Mouse (Mus musculus): Measurements from ENCODE around the gene Arhgap1. TPM values are rescaled to one million over a fixed set of nuclear protein-coding genes. Genes with fewer than 3 reads are reported as not detected.

The Arhgap1 gene
- polyA plus RNA-seq, 1 experiment from 2014 or later: 125 TPM

DNA sequence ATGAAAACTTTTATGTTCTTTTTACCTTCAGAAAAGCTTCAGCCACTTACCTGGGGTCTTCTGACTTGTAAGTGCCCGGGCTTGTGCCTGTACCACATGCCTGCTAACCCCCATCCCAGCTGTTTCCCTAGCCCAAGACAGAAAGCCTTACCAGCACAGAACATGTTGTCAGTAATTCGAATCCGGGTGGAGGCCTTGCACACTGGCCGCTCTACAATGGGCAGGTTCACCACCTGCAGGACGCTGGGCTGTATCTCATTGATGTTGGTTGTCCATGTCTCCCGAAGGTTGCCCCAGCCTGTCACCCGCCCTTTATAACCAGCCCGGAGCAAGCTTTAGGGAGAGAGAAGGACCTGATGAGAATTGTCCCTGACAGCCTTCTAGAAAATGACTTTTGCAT lies 21.5 kb upstream of the Arhgap1 start:
- 91% methylated on average over 8 of the region's 8 CpGs for WGBS
- Histone ChIP-seq H3K9me3 (ENCODE audit: low read depth, low read length) (no peaks in the 10 kb centered on the region), H3K4me1 (ENCODE audit: insufficient read depth) (no peaks in the 10 kb centered on the region), H3K4me2 (no peak overlapping the region), H3K9ac (no peak overlapping the region), H3K27me3 (ENCODE audit: insufficient read depth, low read length) (no peaks in the 10 kb centered on the region), H3K36me3 (ENCODE audit: insufficient read depth) (peaks cover 12% of the 10 kb centered on the region; the same call in 1 of the 2 replicates), H3K4me3 (ENCODE audit: low read depth, low read length) (no peak overlapping the region), H3K27ac (ENCODE audit: low read depth) (no peak overlapping the region)
- ATAC-seq (ENCODE audit: insufficient read depth): no peak
- DNase-seq: no peak
- no peak for TF ChIP-seq CTCF (IDR thresholded peaks at IDR 0.05; ENCODE audit: low read depth)

- Histone ChIP-seq H3K4me2 (no peak overlapping the region), H3K36me3 (ENCODE audit: insufficient read depth) (0 out of 2 replicates have a peak, but pooled peaks cover under 1% of the 10 kb centered on the region), H3K9me3 (ENCODE audit: low read depth, low read length) (no peaks in the 10 kb centered on the region), H3K27ac (ENCODE audit: low read depth) (no peak overlapping the region), H3K4me3 (ENCODE audit: low read depth, low read length) (no peak overlapping the region), H3K9ac (no peak overlapping the region), H3K4me1 (ENCODE audit: insufficient read depth) (no peaks in the 10 kb centered on the region), H3K27me3 (ENCODE audit: insufficient read depth, low read length) (no peaks in the 10 kb centered on the region)
- no peak for DNase-seq
- ATAC-seq (ENCODE audit: insufficient read depth): no peak
- WGBS: 79% methylated on average over 18 of the region's 18 CpGs
- TF ChIP-seq CTCF (IDR thresholded peaks at IDR 0.05; ENCODE audit: low read depth): no peak
Observed at GRCm38 (mm10) chr2:91629682-91630081, 20.0 kb upstream of the Arhgap1 start.

- no peak for ATAC-seq (ENCODE audit: insufficient read depth)
- 85% methylated on average over 12 of the region's 12 CpGs for WGBS
Observed at GRCm38 (mm10) chr2:91630384-91630783, 19.3 kb upstream of the Arhgap1 start.

GRCm38 (mm10) chr2:91631826-91632225 lies 17.8 kb upstream of the Arhgap1 start:
- TF ChIP-seq CTCF (IDR thresholded peaks at IDR 0.05; ENCODE audit: low read depth): no peak
- Histone ChIP-seq H3K27me3 (ENCODE audit: insufficient read depth, low read length) (no peaks in the 10 kb centered on the region), H3K36me3 (ENCODE audit: insufficient read depth) (no peaks in the 10 kb centered on the region), H3K4me2 (no peak overlapping the region), H3K9ac (no peak overlapping the region), H3K27ac (ENCODE audit: low read depth) (no peak overlapping the region), H3K4me1 (ENCODE audit: insufficient read depth) (no peaks in the 10 kb centered on the region), H3K9me3 (ENCODE audit: low read depth, low read length) (no peaks in the 10 kb centered on the region), H3K4me3 (ENCODE audit: low read depth, low read length) (no peak overlapping the region)
- ATAC-seq (ENCODE audit: insufficient read depth): no peak
- WGBS: 78% methylated on average over 5 of the region's 5 CpGs
- no peak for DNase-seq

More at GRCm38 (mm10) chr2:91630384-91630783, 19.3 kb upstream of the Arhgap1 start:
- no peak overlapping the region for H3K9ac ChIP-seq
- H3K4me3 ChIP-seq (ENCODE audit: low read depth, low read length): no peak overlapping the region
- no peaks in the 10 kb centered on the region for H3K4me1 ChIP-seq (ENCODE audit: insufficient read depth)
- H3K4me2 ChIP-seq: no peak overlapping the region
- H3K27me3 ChIP-seq (ENCODE audit: insufficient read depth, low read length): no peaks in the 10 kb centered on the region
- no peak for DNase-seq
- H3K36me3 ChIP-seq (ENCODE audit: insufficient read depth): no peaks in the 10 kb centered on the region
- no peak overlapping the region for H3K27ac ChIP-seq (ENCODE audit: low read depth)
- no peaks in the 10 kb centered on the region for H3K9me3 ChIP-seq (ENCODE audit: low read depth, low read length)
- TF ChIP-seq CTCF (IDR thresholded peaks at IDR 0.05; ENCODE audit: low read depth): no peak

DNA sequence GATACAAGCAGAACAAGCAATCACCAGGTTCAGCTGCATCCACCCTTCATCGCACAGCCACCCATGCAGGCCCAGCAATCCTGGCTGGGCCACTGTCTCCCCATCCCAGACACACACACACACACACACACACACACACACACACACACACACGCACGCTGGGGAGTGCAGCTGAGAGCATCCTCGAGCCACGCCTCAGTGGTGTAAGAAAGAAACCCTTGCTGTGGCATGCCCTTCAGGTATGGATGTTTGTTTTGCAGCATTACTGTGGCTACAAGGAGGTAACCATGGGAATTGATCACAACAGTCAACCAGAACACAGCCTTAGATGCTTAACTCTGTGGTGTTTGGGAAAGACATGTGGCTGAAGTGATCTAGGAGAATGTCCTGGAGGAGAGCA lies 17.3 kb upstream of the Arhgap1 start:
- no peaks in the 10 kb centered on the region for H3K9me3 ChIP-seq (ENCODE audit: low read depth, low read length)
- H3K4me1 ChIP-seq (ENCODE audit: insufficient read depth): no peaks in the 10 kb centered on the region
- H3K9ac ChIP-seq: no peak overlapping the region
- no peak overlapping the region for H3K4me2 ChIP-seq
- no peak for ATAC-seq (ENCODE audit: insufficient read depth)
- H3K27ac ChIP-seq (ENCODE audit: low read depth): no peak overlapping the region
- H3K4me3 ChIP-seq (ENCODE audit: low read depth, low read length): no peak overlapping the region
- TF ChIP-seq CTCF (IDR thresholded peaks at IDR 0.05; ENCODE audit: low read depth): no peak
- WGBS: 67% methylated on average over 5 of the region's 5 CpGs
- no peak for DNase-seq
- H3K27me3 ChIP-seq (ENCODE audit: insufficient read depth, low read length): no peaks in the 10 kb centered on the region
- no peaks in the 10 kb centered on the region for H3K36me3 ChIP-seq (ENCODE audit: insufficient read depth)

GRCm38 (mm10) chr2:91633334-91633977 lies 16.2 kb upstream of the Arhgap1 start:
- 59% methylated on average over 12 of the region's 12 CpGs for WGBS
- no peak overlapping the region for H3K4me3 ChIP-seq (ENCODE audit: low read depth, low read length)
- DNase-seq (no peak), ATAC-seq (ENCODE audit: insufficient read depth) (no peak)
- H3K4me2 ChIP-seq: no peak overlapping the region
- TF ChIP-seq CTCF (IDR thresholded peaks at IDR 0.05; ENCODE audit: low read depth): no peak
- no peaks in the 10 kb centered on the region for H3K27me3 ChIP-seq (ENCODE audit: insufficient read depth, low read length)
- H3K36me3 ChIP-seq (ENCODE audit: insufficient read depth): no peaks in the 10 kb centered on the region
- no peaks in the 10 kb centered on the region for H3K4me1 ChIP-seq (ENCODE audit: insufficient read depth)
- no peak overlapping the region for H3K9ac ChIP-seq
- H3K9me3 ChIP-seq (ENCODE audit: low read depth, low read length): no peaks in the 10 kb centered on the region
- no peak overlapping the region for H3K27ac ChIP-seq (ENCODE audit: low read depth)

- H3K36me3 ChIP-seq (ENCODE audit: insufficient read depth): no peaks in the 10 kb centered on the region
- DNase-seq: no peak
- ATAC-seq (ENCODE audit: insufficient read depth): no peak
- H3K27ac ChIP-seq (ENCODE audit: low read depth): no peak overlapping the region
- H3K9ac ChIP-seq: no peak overlapping the region
- no peak overlapping the region for H3K4me3 ChIP-seq (ENCODE audit: low read depth, low read length)
- H3K27me3 ChIP-seq (ENCODE audit: insufficient read depth, low read length): no peaks in the 10 kb centered on the region
- 67% methylated on average over 9 of the region's 9 CpGs for WGBS
- no peak overlapping the region for H3K4me2 ChIP-seq
- no peak for TF ChIP-seq CTCF (IDR thresholded peaks at IDR 0.05; ENCODE audit: low read depth)
- H3K9me3 ChIP-seq (ENCODE audit: low read depth, low read length): no peaks in the 10 kb centered on the region
- H3K4me1 ChIP-seq (ENCODE audit: insufficient read depth): no peaks in the 10 kb centered on the region
Observed at GRCm38 (mm10) chr2:91634841-91635240, 14.8 kb upstream of the Arhgap1 start.
